Mouse (Mus musculus): ENCODE results near the gene Gng2. TPM values are rescaled to one million over a fixed set of nuclear protein-coding genes. Genes with fewer than 3 reads are reported as not detected.

Gng2 gene
- polyA plus RNA-seq, 1 experiment from 2014 or later: 77.6 TPM

- no peak overlapping the region for H3K4me3 ChIP-seq
- no peaks in the 10 kb centered on the region for H3K27me3 ChIP-seq
- no peaks in the 10 kb centered on the region for H3K9me3 ChIP-seq
- H3K27ac ChIP-seq: no peak overlapping the region
- no peak overlapping the region for H3K9ac ChIP-seq
- H3K4me1 ChIP-seq: no peaks in the 10 kb centered on the region
- no peak overlapping the region for H3K4me2 ChIP-seq (replicated peaks)
- peaks cover 11% of the 10 kb centered on the region; the same call in 1 of the 2 replicates for H3K36me3 ChIP-seq
- no peak for ATAC-seq (ENCODE audit: insufficient number of reproducible peaks, insufficient read depth, low FRiP score, low TSS enrichment)
- 84% methylated on average over 7 of the region's 7 CpGs for WGBS
Measured at GRCm38 (mm10) chr14:19955077-19955476, 22.4 kb downstream of the Gng2 start.

- H3K27ac ChIP-seq: no peak overlapping the region
- no peaks in the 10 kb centered on the region for H3K27me3 ChIP-seq
- no peak for ATAC-seq (ENCODE audit: insufficient number of reproducible peaks, insufficient read depth, low FRiP score, low TSS enrichment)
- H3K9ac ChIP-seq: no peak overlapping the region
- no peaks in the 10 kb centered on the region for H3K9me3 ChIP-seq
- 91% methylated on average over 4 of the region's 4 CpGs for WGBS
- no peak overlapping the region for H3K4me3 ChIP-seq
- H3K4me1 ChIP-seq: no peaks in the 10 kb centered on the region
- no peak overlapping the region for H3K4me2 ChIP-seq (replicated peaks)
- 0 out of 2 replicates have a peak, but pooled peaks cover 7% of the 10 kb centered on the region for H3K36me3 ChIP-seq
Measured at GRCm38 (mm10) chr14:19950812-19951211, 26.6 kb downstream of the Gng2 start.

- Histone ChIP-seq H3K27me3 (no peaks in the 10 kb centered on the region), H3K9me3 (no peaks in the 10 kb centered on the region), H3K27ac (no peak overlapping the region), H3K9ac (no peak overlapping the region), H3K36me3 (0 out of 2 replicates have a peak, but pooled peaks cover 7% of the 10 kb centered on the region), H3K4me1 (no peaks in the 10 kb centered on the region), H3K4me3 (no peak overlapping the region), H3K4me2 (replicated peaks) (no peak overlapping the region)
- 91% methylated on average over 2 of the region's 2 CpGs for WGBS
- ATAC-seq (ENCODE audit: insufficient number of reproducible peaks, insufficient read depth, low FRiP score, low TSS enrichment): no peak
Measured at GRCm38 (mm10) chr14:19949475-19949874, 28.0 kb downstream of the Gng2 start.

- H3K4me3 ChIP-seq: no peak overlapping the region
- no peak overlapping the region for H3K9ac ChIP-seq
- no peaks in the 10 kb centered on the region for H3K9me3 ChIP-seq
- WGBS: 87% methylated on average over 7 of the region's 7 CpGs
- no peaks in the 10 kb centered on the region for H3K4me1 ChIP-seq
- no peak for ATAC-seq (ENCODE audit: insufficient number of reproducible peaks, insufficient read depth, low FRiP score, low TSS enrichment)
- no peak overlapping the region for H3K4me2 ChIP-seq (replicated peaks)
- H3K27me3 ChIP-seq: no peaks in the 10 kb centered on the region
- 0 out of 2 replicates have a peak, but pooled peaks cover 7% of the 10 kb centered on the region for H3K36me3 ChIP-seq
- no peak overlapping the region for H3K27ac ChIP-seq
Measured at GRCm38 (mm10) chr14:19946221-19946620, 31.2 kb downstream of the Gng2 start.

- no peak overlapping the region for H3K4me3 ChIP-seq
- H3K36me3 ChIP-seq: no peaks in the 10 kb centered on the region
- ATAC-seq (ENCODE audit: insufficient number of reproducible peaks, insufficient read depth, low FRiP score, low TSS enrichment): no peak
- 52% methylated on average over 3 of the region's 3 CpGs for WGBS
- no peaks in the 10 kb centered on the region for H3K27me3 ChIP-seq
- no peak overlapping the region for H3K9ac ChIP-seq
- H3K27ac ChIP-seq: no peak overlapping the region
- no peaks in the 10 kb centered on the region for H3K4me1 ChIP-seq
- H3K9me3 ChIP-seq: no peaks in the 10 kb centered on the region
- H3K4me2 ChIP-seq (replicated peaks): no peak overlapping the region
Measured at GRCm38 (mm10) chr14:19942732-19943131, 34.7 kb downstream of the Gng2 start.

- no peak for ATAC-seq (ENCODE audit: insufficient number of reproducible peaks, insufficient read depth, low FRiP score, low TSS enrichment)
- 66% methylated on average over 4 of the region's 4 CpGs for WGBS
- Histone ChIP-seq H3K9ac (no peak overlapping the region), H3K27ac (no peak overlapping the region), H3K36me3 (no peaks in the 10 kb centered on the region), H3K9me3 (no peaks in the 10 kb centered on the region), H3K27me3 (no peaks in the 10 kb centered on the region), H3K4me2 (replicated peaks) (no peak overlapping the region), H3K4me3 (no peak overlapping the region), H3K4me1 (no peaks in the 10 kb centered on the region)
Measured at GRCm38 (mm10) chr14:19942329-19942728, 35.1 kb downstream of the Gng2 start.

- H3K4me3 ChIP-seq: no peak overlapping the region
- no peak overlapping the region for H3K9ac ChIP-seq
- no peak overlapping the region for H3K27ac ChIP-seq
- no peak for ATAC-seq (ENCODE audit: insufficient number of reproducible peaks, insufficient read depth, low FRiP score, low TSS enrichment)
- no peaks in the 10 kb centered on the region for H3K36me3 ChIP-seq
- no peaks in the 10 kb centered on the region for H3K9me3 ChIP-seq
- H3K4me2 ChIP-seq (replicated peaks): no peak overlapping the region
- 94% methylated on average over 1 of the region's 1 CpGs for WGBS
- H3K4me1 ChIP-seq: no peaks in the 10 kb centered on the region
- no peaks in the 10 kb centered on the region for H3K27me3 ChIP-seq
Measured at GRCm38 (mm10) chr14:19940066-19940465, 37.4 kb downstream of the Gng2 start.

- Histone ChIP-seq H3K27ac (no peak overlapping the region), H3K4me1 (no peaks in the 10 kb centered on the region), H3K9ac (no peak overlapping the region), H3K4me3 (no peak overlapping the region), H3K27me3 (no peaks in the 10 kb centered on the region), H3K9me3 (no peaks in the 10 kb centered on the region), H3K36me3 (no peaks in the 10 kb centered on the region), H3K4me2 (replicated peaks) (no peak overlapping the region)
- 95% methylated on average over 5 of the region's 5 CpGs for WGBS
- ATAC-seq (ENCODE audit: insufficient number of reproducible peaks, insufficient read depth, low FRiP score, low TSS enrichment): no peak
Measured at GRCm38 (mm10) chr14:19938545-19938944, 38.9 kb downstream of the Gng2 start.

- H3K4me1 ChIP-seq: no peaks in the 10 kb centered on the region
- H3K9ac ChIP-seq: no peak overlapping the region
- H3K4me2 ChIP-seq (replicated peaks): no peak overlapping the region
- no peak for ATAC-seq (ENCODE audit: insufficient number of reproducible peaks, insufficient read depth, low FRiP score, low TSS enrichment)
- H3K9me3 ChIP-seq: no peaks in the 10 kb centered on the region
- no peaks in the 10 kb centered on the region for H3K36me3 ChIP-seq
- WGBS: 93% methylated on average over 3 of the region's 3 CpGs
- no peak overlapping the region for H3K27ac ChIP-seq
- no peaks in the 10 kb centered on the region for H3K27me3 ChIP-seq
- H3K4me3 ChIP-seq: no peak overlapping the region
Measured at GRCm38 (mm10) chr14:19935084-19935483, 42.3 kb downstream of the Gng2 start.

DNA sequence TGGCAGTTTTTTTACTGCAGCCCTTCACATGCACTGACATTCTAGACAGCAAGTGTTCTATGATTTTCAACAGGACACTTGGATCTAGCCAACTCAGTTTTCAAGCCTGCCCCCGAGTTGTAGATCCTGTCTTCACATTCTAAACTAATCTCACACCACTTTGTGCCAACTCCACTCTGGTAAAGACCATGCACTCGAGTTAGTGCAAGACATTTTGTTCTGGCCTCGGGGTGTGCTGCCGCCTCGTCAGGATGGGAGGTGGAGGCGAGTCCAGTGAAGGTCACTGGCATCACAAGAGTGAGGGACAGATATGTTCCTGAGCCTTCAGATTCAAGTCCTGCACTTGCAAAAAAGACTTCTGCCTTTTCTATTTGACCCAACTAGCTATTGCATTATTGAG lies 44.1 kb downstream of the Gng2 start:
- no peak overlapping the region for H3K27ac ChIP-seq
- no peak overlapping the region for H3K4me3 ChIP-seq
- WGBS: 76% methylated on average over 6 of the region's 6 CpGs
- H3K9ac ChIP-seq: no peak overlapping the region
- no peak overlapping the region for H3K4me2 ChIP-seq (replicated peaks)
- ATAC-seq (ENCODE audit: insufficient number of reproducible peaks, insufficient read depth, low FRiP score, low TSS enrichment): no peak
- H3K27me3 ChIP-seq: no peaks in the 10 kb centered on the region
- no peaks in the 10 kb centered on the region for H3K4me1 ChIP-seq
- no peaks in the 10 kb centered on the region for H3K36me3 ChIP-seq
- H3K9me3 ChIP-seq: no peaks in the 10 kb centered on the region

- Histone ChIP-seq H3K4me1 (0 out of 2 replicates have a peak, but pooled peaks cover 4% of the 10 kb centered on the region), H3K36me3 (no peaks in the 10 kb centered on the region), H3K9ac (no peak overlapping the region), H3K27ac (no peak overlapping the region), H3K4me2 (replicated peaks) (no peak overlapping the region), H3K9me3 (0 out of 2 replicates have a peak, but pooled peaks cover 5% of the 10 kb centered on the region), H3K4me3 (no peak overlapping the region), H3K27me3 (no peaks in the 10 kb centered on the region)
- WGBS: 34% methylated on average over 6 of the region's 6 CpGs
- ATAC-seq (ENCODE audit: insufficient number of reproducible peaks, insufficient read depth, low FRiP score, low TSS enrichment): no peak
Measured at GRCm38 (mm10) chr14:19927879-19928278, 49.5 kb downstream of the Gng2 start.

- ATAC-seq (ENCODE audit: insufficient number of reproducible peaks, insufficient read depth, low FRiP score, low TSS enrichment): no peak
- Histone ChIP-seq H3K9ac (no peak overlapping the region), H3K4me2 (replicated peaks) (no peak overlapping the region), H3K4me3 (no peak overlapping the region), H3K4me1 (0 out of 2 replicates have a peak, but pooled peaks cover 4% of the 10 kb centered on the region), H3K27me3 (no peaks in the 10 kb centered on the region), H3K27ac (no peak overlapping the region), H3K9me3 (0 out of 2 replicates have a peak, but pooled peaks cover 5% of the 10 kb centered on the region), H3K36me3 (no peaks in the 10 kb centered on the region)
- 63% methylated on average over 2 of the region's 2 CpGs for WGBS
Measured at GRCm38 (mm10) chr14:19927156-19927555, 50.3 kb downstream of the Gng2 start.

DNA sequence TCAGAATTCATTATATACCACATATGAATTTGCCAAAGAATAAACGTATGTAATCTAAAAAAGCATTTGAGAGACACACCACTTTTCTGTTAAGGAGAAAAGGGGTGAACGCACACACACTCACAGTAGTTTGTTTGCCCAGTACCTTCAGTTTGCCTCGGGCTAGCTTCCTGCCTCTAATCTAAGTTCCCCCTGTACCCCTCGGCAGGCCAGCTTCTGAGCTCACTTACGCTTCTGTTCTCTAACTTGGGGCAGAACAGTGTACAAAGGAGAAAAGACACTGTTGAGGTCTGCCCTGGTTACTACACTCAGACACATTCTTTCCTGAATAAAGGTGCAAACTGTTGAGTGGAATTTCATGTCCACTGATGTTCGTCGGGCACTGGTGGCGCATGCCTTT lies 51.1 kb downstream of the Gng2 start:
- no peak overlapping the region for H3K27ac ChIP-seq
- 69% methylated on average over 8 of the region's 8 CpGs for WGBS
- H3K27me3 ChIP-seq: no peaks in the 10 kb centered on the region
- no peak overlapping the region for H3K9ac ChIP-seq
- ATAC-seq (ENCODE audit: insufficient number of reproducible peaks, insufficient read depth, low FRiP score, low TSS enrichment): no peak
- 0 out of 2 replicates have a peak, but pooled peaks cover 4% of the 10 kb centered on the region for H3K4me1 ChIP-seq
- H3K4me2 ChIP-seq (replicated peaks): no peak overlapping the region
- no peak overlapping the region for H3K4me3 ChIP-seq
- no peaks in the 10 kb centered on the region for H3K36me3 ChIP-seq
- 0 out of 2 replicates have a peak, but pooled peaks cover 5% of the 10 kb centered on the region for H3K9me3 ChIP-seq
